Mouse (Mus musculus) bone marrow, adult 2 months (tissue): ENCODE results near the gene Ocln.

ENCODE experiments used
- CTCF ChIP-seq: fragments of 200-500 bp; IDR thresholded peaks from 2 replicates; pipeline ENCODE4 v1.5.1; 2011; ENCODE audit warnings: low read length, control low read depth; ENCODE audit not compliant: control insufficient read depth, insufficient read depth
- POLR2A ChIP-seq: fragments of 200-500 bp; IDR thresholded peaks from 2 replicates; pipeline ENCODE4 v1.6.1; 2011; ENCODE audit warnings: low read depth, mild to moderate bottlenecking, control low read depth, low read length, borderline replicate concordance; ENCODE audit not compliant: control insufficient read depth

DNA sequence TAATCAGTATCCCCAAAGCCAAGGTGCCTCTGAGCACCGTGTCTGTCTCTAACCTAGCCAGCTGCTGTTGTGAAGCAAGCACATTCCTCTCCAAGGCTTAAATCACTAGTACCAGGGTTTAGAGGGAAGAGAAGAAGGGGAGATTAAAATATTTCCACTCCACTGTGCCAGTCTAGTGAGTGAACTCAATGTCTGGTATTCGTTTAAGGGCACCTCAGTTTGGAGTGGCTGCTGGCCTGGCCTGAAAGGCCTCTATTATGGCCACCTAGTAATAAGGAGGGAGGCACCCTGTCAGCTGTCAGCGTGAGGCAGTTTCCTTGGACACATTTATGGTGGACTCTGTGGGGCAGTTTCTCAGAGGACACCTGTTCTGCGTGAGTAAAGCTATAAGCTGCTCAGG is 4.5 kb upstream of the Ocln start:
- no peak for TF ChIP-seq POLR2A
- TF ChIP-seq CTCF, result no peak
